Mouse (Mus musculus): ENCODE data around the gene Svop. TPM values are rescaled to one million over a fixed set of nuclear protein-coding genes. Genes with fewer than 3 reads are reported as not detected.

Gene Svop
- total RNA-seq, 2 experiments from 2014 or later = 170 to 182 TPM

DNA sequence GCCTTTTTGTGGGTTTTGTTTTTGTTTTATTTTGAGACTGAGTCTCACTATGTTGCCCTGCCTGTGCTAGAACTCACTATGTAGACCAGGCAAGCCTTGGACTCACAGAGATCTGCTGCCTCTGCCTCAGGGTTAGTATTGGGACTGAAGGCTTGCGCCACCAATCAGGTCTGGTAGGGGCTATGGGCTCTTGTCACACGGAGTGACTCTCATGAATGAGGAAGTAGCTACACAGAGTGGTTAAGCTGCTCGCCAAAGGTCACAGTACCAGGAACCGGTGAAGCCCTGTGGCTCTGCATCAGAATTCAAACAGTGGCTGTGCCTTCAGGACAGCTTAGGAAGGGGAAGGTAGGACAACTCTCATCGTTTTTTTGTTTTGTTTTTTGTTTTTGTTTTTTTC is 92.0 kb downstream of the Svop start:
- Histone ChIP-seq H3K27ac (no peak overlapping the region), H3K4me3 (no peak overlapping the region)
- no peak for TF ChIP-seq CTCF (conservative IDR thresholded peaks at IDR 0.05)
- DNase-seq (ENCODE audit: low spot score in 2 of 2) = no peak

GRCm38 (mm10) chr5:113996458-113996857 is 94.9 kb downstream of the Svop start:
- no peak overlapping the region for H3K27ac ChIP-seq
- no peak overlapping the region for H3K4me3 ChIP-seq
- DNase-seq (ENCODE audit: low spot score in 2 of 2) = no peak
- no peak for TF ChIP-seq CTCF (conservative IDR thresholded peaks at IDR 0.05)

DNA sequence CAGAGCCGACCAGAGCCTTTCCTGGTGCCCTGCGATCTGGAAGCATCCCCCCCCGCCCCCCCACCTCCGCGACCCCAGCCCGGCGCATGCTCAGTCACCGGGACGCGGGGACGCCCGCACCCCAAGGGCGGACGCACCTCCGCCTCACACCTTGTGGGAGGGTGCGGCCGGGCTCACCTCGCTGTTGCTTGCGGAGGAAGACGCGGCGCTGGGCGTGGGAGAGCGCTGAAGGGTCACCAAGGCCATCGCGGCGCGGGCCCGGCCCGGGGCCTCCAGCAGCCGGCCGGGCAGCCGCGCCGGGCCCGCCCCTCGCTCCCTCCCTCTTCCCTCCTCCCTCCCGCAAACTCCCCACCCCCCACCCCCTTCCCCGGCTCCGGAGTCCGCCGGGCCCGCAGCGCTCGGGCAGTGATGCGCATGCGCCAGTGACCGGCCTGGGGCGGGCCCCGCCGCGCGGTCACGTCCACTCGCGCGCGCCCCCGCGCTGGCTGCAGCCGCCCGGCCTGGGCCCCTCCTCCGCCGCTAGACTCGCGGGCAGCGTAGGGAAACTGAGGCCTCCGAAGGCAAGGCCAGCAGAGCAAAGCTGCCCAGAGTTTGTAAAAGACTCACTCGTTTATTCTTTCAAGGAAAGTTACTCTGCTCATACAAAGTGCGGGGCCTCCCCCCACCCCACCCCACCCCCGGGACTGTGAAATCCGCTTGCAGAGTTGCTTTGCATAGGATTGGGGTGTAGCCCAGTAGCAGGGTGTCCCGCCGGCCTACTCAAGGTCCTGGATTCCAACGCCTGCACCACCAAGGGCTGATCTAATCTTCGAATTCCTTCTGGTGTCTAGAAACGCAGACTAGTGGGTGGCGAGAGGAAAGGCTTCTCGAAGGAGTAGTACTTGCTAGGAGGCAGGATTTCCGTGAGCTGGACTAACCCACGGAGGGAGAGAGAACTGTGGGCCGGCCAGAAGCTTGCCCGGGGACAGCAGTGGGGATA is 97.6 kb downstream of the Svop start, which contains the start of gene Ssh1:
Ssh1 (minus strand) TSS at position 408 of the 979 bp plus-strand sequence.
- H3K27ac ChIP-seq = peak within 1 kb of the TSS; percentile 94
- TF ChIP-seq CTCF (conservative IDR thresholded peaks at IDR 0.05) = 0 out of 2 replicates have a peak, but pooled peaks have one; percentile 8
- peak; percentile 75 to 84 for DNase-seq (ENCODE audit: low spot score in 2 of 2)
- peak within 1 kb of the TSS; percentile 86 for H3K4me3 ChIP-seq

GRCm38 (mm10) chr5:113993031-113993486 is 98.3 kb downstream of the Svop start:
- peak overlapping the region; percentile 94 for H3K27ac ChIP-seq
- no peak for TF ChIP-seq CTCF (conservative IDR thresholded peaks at IDR 0.05)
- peak; percentile 19 to 25 for DNase-seq (ENCODE audit: low spot score in 2 of 2)
- peak overlapping the region; percentile 86 for H3K4me3 ChIP-seq

DNA sequence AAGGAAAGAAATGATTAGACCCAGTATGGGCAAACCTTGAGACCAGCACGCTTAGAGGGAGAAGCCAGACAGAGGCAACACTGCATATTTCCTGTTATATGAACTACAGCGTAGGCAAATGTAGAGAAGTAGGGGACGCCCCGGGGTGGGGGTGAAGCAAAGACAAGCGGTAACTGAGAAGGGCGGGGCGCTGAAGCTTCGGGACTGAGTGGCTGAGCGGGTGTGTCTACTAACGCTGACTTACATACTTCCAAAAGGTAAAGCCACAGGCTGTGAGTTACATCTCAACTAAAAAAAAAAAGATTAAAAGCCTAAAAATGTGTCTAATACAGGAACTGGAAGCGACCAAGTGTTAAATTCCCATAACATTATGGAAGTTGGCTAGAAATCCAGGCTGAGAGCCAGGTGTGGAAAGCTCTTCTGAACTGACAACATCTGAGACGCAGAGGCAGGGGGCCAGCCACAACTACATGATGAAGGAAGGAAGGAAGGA is 99.0 kb downstream of the Svop start:
- no peak for TF ChIP-seq CTCF (conservative IDR thresholded peaks at IDR 0.05)
- peak overlapping the region; percentile 86 for H3K4me3 ChIP-seq
- DNase-seq (ENCODE audit: low spot score in 2 of 2) = no peak
- H3K27ac ChIP-seq = peak overlapping the region; percentile 94

- H3K4me3 ChIP-seq = no peak overlapping the region
- H3K27ac ChIP-seq = no peak overlapping the region
- no peak for DNase-seq (ENCODE audit: low spot score in 2 of 2)
- TF ChIP-seq CTCF (conservative IDR thresholded peaks at IDR 0.05) = no peak
These were observed 100.2 kb downstream of the Svop start for GRCm38 (mm10) chr5:113991141-113991540.

- no peak overlapping the region for H3K27ac ChIP-seq
- DNase-seq (ENCODE audit: low spot score in 2 of 2) = no peak
- H3K4me3 ChIP-seq = no peak overlapping the region
- TF ChIP-seq CTCF (conservative IDR thresholded peaks at IDR 0.05) = peak; percentile 37
These were observed 100.8 kb downstream of the Svop start for GRCm38 (mm10) chr5:113990593-113990992.

DNA sequence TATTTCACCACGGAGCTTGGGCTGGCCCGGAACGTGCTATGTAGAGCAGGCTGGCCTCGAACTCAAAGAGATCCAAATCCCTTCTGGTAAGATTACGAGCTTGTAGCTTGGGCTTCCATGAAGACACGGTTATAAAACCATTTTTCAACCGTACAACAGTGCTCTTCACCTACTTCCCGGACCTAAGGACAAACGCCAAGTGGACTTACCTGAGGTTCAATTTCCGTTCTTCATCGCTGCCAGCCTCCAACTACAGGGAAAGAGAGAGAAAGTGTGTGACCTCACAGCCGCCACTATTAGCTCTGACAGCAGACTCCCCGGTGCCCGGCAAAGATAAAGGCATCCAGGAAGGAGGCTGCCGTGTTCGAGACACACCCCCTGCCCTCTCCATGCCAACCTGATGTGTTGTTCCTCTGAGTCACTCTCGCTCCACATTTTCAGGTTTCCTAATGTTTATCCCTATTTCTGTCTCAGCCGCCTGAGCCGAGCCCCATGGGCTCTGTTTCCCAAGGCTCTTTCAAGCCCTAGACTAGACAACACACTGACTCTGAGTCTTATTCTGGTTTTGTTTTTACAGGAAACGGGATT is 101.8 kb downstream of the Svop start:
- Histone ChIP-seq H3K27ac (no peak overlapping the region), H3K4me3 (no peak overlapping the region)
- no peak for TF ChIP-seq CTCF (conservative IDR thresholded peaks at IDR 0.05)
- DNase-seq (ENCODE audit: low spot score in 2 of 2) = no peak

GRCm38 (mm10) chr5:113986182-113986961 is 105.0 kb downstream of the Svop start:
- peak in 1 of 2 experiments; percentile 47 for DNase-seq (ENCODE audit: low spot score in 2 of 2)
- Histone ChIP-seq H3K27ac (peak overlapping the region; percentile 72), H3K4me3 (no peak overlapping the region)
- TF ChIP-seq CTCF (conservative IDR thresholded peaks at IDR 0.05) = peak; percentile 39

GRCm38 (mm10) chr5:113985737-113986136 is 105.6 kb downstream of the Svop start:
- no peak for DNase-seq (ENCODE audit: low spot score in 2 of 2)
- H3K4me3 ChIP-seq = no peak overlapping the region
- TF ChIP-seq CTCF (conservative IDR thresholded peaks at IDR 0.05) = no peak
- peak overlapping the region; percentile 72; the same call in 1 of the 2 replicates for H3K27ac ChIP-seq

DNA sequence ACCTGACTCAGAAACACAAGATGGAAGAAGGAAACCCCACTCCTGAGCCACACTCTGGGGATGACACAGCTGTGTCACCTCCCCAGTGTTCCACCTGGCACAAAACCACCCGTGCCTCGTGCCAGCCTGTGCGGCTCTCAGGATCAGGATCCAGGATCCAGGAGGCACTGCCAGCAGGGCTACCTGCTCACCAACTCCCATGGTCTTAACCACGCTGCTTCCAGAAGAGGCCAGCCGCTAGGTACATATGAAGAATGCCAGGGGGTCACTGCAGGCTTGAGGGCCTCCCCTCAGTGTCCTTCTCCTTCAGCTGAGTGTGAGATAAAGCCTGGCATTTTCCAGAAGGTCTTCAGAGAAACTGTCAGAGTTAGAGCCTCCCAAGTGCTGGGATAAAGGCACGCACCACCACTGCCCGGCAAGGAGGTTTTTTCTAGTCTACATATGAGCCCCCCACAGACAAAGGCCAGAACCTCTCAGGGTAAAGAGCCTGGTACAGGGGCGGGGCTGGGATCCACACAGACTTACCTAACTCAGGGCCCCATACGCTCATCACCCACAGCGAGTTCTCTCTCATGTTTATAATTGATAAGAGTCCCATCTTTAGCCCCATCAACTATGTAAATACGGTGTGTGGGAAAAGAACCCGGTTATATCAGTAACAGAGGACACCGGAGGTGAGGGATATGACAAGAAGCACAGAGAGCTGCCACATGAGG is 107.2 kb downstream of the Svop start:
- DNase-seq (ENCODE audit: low spot score in 2 of 2) = no peak
- no peak for TF ChIP-seq CTCF (conservative IDR thresholded peaks at IDR 0.05)

DNA sequence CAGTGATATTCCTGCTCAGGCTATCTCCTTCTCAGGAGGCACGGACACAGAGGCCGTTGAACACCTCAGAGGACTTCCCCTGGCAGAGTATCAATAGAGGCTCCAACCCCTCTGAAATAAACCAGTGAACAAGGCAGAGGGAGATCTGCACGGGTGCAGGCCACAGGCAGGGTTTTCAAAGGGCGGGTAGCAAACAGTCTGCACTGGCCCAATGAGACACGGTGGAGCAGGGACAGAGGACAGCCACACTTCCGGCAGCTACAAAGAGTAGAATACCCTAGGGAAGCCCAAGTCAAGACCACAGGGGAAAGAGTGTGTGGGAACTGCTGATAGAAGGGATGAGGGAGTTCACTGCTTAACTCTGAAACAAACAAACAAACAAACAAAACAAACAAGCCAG is 107.8 kb downstream of the Svop start:
- no peak overlapping the region for H3K4me3 ChIP-seq
- no peak overlapping the region for H3K27ac ChIP-seq
- DNase-seq (ENCODE audit: low spot score in 2 of 2) = no peak
- no peak for TF ChIP-seq CTCF (conservative IDR thresholded peaks at IDR 0.05)

More for the DNA sequence above, 107.2 kb downstream of the Svop start:
- H3K27ac ChIP-seq = no peak overlapping the region
- no peak overlapping the region for H3K4me3 ChIP-seq
